Comparison of ENCODE assay signal across 22 mouse cellular contexts in the genomic region with DNA sequence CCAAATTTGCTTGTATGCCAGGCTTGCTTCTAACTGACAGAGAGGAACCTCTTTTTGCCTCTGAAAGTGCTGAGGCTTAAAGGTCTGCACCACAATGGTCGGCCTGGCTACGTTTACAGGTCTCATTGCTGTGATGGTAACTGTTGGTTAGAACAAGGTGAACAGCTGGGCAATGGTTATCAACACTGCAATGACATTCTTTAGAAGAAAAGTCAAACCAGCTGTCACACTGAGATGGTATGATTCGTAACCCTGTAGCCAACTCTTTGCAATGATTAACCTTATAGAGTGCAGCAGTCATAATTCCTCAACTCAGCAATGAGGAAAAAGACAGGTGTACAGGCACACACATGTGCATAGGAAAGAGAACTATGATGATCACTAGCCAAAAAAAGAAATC. TPM values are rescaled to one million over a fixed set of nuclear protein-coding genes. Genes with fewer than 3 reads are reported as not detected.
DNase-seq lines count a peak whose midpoint lies in the region; TF ChIP-seq lines count a peak whose summit lies in the region.
"Had no signal": no experiment of that assay in that cellular context is flagged by ENCODE, and none has a peak within 500 bp of the region (broad histone marks: within the 10 kb centered on the region; RNA-seq: fewer than 3 reads in every experiment).

No protein-coding gene starts in this region.

- H3K79me2 ChIP-seq in C2C12 (ENCODE audit: control insufficient read depth, insufficient read depth), result no peaks in the 10 kb centered on the region

- H3K27me3 ChIP-seq in C2C12 (ENCODE audit: control insufficient read depth, insufficient read depth, insufficient read length), result no peaks in the 10 kb centered on the region
- H3K27me3 ChIP-seq: embryonic facial prominence, embryonic 12.5 days; embryonic facial prominence, embryonic 15.5 days; forebrain, embryonic 12.5 days; forebrain, embryonic 15.5 days; heart, embryonic 13.5 days; hindbrain, embryonic 12.5 days; hindbrain, embryonic 15.5 days had no signal

- H3K36me3 ChIP-seq in C2C12 (ENCODE audit: control insufficient read depth, insufficient read depth), result peaks cover 18% of the 10 kb centered on the region

- WGBS in large intestine, adult 2 months, result 32% methylated on average over 3 of the region's 3 CpGs

- peak; percentile 29 for DNase-seq in heart, adult 11 months
- no peak for DNase-seq in heart, postnatal 10 days
- DNase-seq in large intestine, adult 2 months (ENCODE audit: low read depth, low spot score), result peak; percentile 14
- no peak for DNase-seq in adrenal gland, adult (ENCODE audit: inconsistent age in 2 of 2, low spot score in 1 of 2)
- no peak for DNase-seq in urinary bladder, postnatal 10 days (ENCODE audit: low spot score)
- DNase-seq: adrenal gland, adult 2 months; adrenal gland, postnatal 14 days; cerebellum, adult 11 months; cerebellum, adult 2 months; cerebellum, adult 9-11 months; cerebellum, postnatal 25 days; gastrocnemius, postnatal 25 days; heart, adult 2 months had no signal

- no peak for TF ChIP-seq CTCF in C2C12 (IDR thresholded peaks at IDR 0.05; ENCODE audit: control insufficient read depth, insufficient read depth, insufficient read length)

- H3ac ChIP-seq in C2C12 (ENCODE audit: control insufficient read depth, insufficient read length, low read depth), result no peak overlapping the region

- H3K4me3 ChIP-seq in C2C12 (ENCODE audit: insufficient read depth, poor library complexity, severe bottlenecking), result no peak overlapping the region
- H3K4me3 ChIP-seq: embryonic facial prominence, embryonic 12.5 days; embryonic facial prominence, embryonic 15.5 days; forebrain, embryonic 12.5 days; forebrain, embryonic 15.5 days; heart, adult 2 months; heart, embryonic 10.5 days; heart, embryonic 13.5 days; hindbrain, embryonic 12.5 days; hindbrain, embryonic 15.5 days had no signal

- intact Hi-C loops in heart, postnatal 10 days (cut with DNase I), result no loop called here

- no peaks in the 10 kb centered on the region for H3K79me3 ChIP-seq in C2C12 (ENCODE audit: low read depth)

TF ChIP-seq in C2C12, 6 proteins besides CTCF, POLR2A, EP300 and RAD21:
- peak; percentile 88 for TF ChIP-seq MYOD1 (IDR thresholded peaks at IDR 0.05; ENCODE audit: control insufficient read depth, insufficient read length, low read depth)
- no peak for TF ChIP-seq MYOG (IDR thresholded peaks at IDR 0.05; ENCODE audit: control insufficient read depth, extremely low read depth, insufficient read length)
- no peak for TF ChIP-seq FOSL1 (IDR thresholded peaks at IDR 0.05; ENCODE audit: insufficient read depth, low read length, poor library complexity, severe bottlenecking)
- no peak for TF ChIP-seq MAX (IDR thresholded peaks at IDR 0.05)

RNA-seq across cellular contexts. Expression of a gene that starts 38.3 kb away (rescaled TPM):
- 1 to 10 TPM; 5.6 to 7.5 TPM for total RNA-seq in heart, postnatal 10 days (2021)
- 2.6 TPM for polyA plus RNA-seq in C2C12 (2012; fragmentation: generic; extraction: Trizol)
- 0.98 and 1.3 TPM in 2 replicates for polyA plus RNA-seq in large intestine, adult 2 months (2012; rRNA removed)

Comparison
In these comparisons a context has a peak if more than half of its experiments do, and no peak if none do; other contexts are left out.
1. DNase-seq: peak in heart, adult 11 months (single experiment) and large intestine, adult 2 months (single experiment); none in heart, postnatal 10 days (0 of 2), adrenal gland, adult (0 of 2) and urinary bladder, postnatal 10 days (single experiment).